Mouse (Mus musculus): ENCODE data around the gene Cisd3.
"Not testable (repeated sequence)": the region's sequence is repeated elsewhere in the genome, so short reads cannot be mapped to it uniquely, and the experiment has no call there.

Gene Cisd3

GRCm38 (mm10) chr11:97685613-97686321, at the start of gene Cisd3:
Gene Cisd3, plus strand, starts transcription at chr11:97685826.
- peak; percentile 82 to 88 for DNase-seq (ENCODE audit: low spot score in 2 of 2)

DNA sequence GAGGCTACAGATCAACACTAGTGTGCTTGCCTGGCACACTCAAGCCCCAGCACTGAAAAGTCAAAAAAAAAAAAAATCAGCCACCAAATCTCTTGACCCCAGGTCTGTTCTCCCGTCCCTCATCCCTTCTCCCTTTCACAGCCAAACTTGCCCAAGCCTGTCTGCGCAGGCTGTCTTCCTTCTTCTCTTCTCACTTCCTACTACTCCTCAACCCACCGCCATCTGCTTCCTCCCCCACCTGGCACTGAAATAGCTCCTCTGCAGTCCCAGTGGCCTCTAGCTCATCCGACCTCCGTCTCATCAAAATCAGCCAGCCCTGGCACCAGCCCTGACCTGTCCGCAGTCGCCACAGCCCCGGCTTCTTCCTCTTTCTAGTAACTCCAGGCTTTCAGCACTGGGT, 44.0 kb upstream of the Cisd3 start:
- DNase-seq (ENCODE audit: low spot score in 2 of 2), result peak; percentile 70 to 86

GRCm38 (mm10) chr11:97642746-97643145, 42.9 kb upstream of the Cisd3 start:
- DNase-seq (ENCODE audit: low spot score in 2 of 2), result no peak

DNA sequence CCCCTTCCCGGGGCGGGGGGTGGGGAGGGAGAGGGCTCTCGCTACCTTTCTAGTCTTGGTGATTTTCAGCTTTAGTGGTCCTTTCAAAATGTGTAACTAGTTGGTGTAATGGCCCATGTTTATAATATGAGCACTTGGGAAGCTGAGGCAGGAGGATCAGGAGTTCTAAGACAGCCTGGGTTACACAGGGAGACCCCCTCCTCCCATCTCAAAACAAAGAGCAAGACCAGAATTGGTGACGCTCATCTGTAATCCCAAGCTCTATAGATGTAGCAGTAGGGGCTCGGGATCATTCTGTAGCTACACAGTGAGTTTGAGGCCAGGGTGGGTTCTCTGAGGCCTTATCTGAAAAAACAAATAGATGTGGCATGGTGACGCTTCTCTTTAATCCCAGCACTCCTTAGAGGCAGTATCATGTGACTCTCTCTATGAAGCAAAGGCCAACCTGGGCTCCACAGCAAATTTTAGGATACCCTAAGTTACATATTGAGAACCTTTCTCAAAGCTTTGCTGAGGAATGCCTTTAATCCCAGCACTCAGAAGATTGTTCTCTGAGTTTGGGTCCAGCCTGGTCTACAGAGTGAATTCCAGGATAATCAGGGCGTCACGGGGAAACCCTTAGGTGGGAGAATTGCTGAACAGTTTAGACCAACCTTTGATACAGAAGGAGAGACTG, 42.1 kb upstream of the Cisd3 start:
- no peak for DNase-seq (ENCODE audit: low spot score in 2 of 2)

DNA sequence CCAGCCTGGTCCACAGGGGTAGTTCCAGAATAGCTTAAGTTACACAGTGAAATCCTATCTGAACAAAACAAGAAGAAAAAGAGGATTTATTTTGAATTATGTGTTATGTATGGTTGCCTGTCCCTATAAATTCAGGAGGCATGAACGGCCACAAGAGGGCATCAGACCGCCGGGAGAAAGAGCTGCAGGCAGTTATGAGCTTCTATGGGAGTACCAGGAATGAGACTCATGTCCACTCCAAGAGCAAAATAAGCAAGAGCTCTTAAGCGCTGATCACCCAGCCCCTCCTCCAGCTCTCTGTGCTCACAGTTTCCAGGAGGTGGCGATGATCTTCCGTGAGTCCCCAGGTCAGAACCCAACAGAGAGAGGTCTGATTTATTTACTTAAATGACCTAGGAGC, 40.8 kb upstream of the Cisd3 start:
- DNase-seq (ENCODE audit: low spot score in 2 of 2), result no peak

- DNase-seq (ENCODE audit: low spot score in 2 of 2), result not testable (repeated sequence)
These were observed 37.1 kb upstream of the Cisd3 start for GRCm38 (mm10) chr11:97648541-97648940.

DNA sequence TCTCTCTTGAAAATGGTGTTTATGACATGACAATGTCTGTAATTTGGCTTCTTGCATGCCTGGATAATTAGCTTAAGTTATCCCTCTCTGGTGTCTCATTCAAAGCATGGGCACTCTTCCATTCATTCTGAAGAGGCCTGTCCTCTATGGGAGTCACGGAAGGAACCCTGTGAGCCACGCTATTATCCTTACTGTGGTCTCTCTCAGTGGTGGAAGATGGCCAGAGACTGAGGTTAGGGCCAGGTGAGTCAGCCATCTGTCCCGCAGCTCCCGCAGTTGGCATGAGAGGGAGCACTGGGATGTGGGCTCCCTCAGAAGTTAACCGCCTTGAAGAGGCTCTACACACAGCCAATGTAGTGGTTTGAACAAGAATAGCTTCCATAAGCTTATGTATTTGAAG, 35.3 kb upstream of the Cisd3 start:
- DNase-seq (ENCODE audit: low spot score in 2 of 2), result no peak

- DNase-seq (ENCODE audit: low spot score in 2 of 2), result not testable (repeated sequence)
These were observed 32.2 kb upstream of the Cisd3 start for GRCm38 (mm10) chr11:97653376-97653775.

DNA sequence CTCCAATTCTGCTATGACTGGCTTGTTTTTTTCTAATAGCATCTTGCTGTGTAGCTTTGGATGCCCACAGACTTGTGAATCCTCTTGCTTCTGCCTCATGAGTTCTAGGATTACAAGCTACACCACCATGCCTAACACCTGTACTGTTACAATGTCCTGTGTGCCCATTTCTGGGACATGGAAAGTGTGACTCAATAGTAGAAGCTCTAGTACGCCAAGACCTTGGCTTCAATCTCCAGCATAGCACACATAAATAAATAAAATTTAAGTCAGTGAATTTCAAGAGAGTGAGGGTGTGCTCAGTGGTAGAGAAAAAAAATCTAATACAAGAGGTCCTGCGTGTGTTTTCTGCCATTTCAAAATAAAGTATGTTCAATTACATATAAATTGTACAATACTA, 31.4 kb upstream of the Cisd3 start:
- no peak for DNase-seq (ENCODE audit: low spot score in 2 of 2)

DNA sequence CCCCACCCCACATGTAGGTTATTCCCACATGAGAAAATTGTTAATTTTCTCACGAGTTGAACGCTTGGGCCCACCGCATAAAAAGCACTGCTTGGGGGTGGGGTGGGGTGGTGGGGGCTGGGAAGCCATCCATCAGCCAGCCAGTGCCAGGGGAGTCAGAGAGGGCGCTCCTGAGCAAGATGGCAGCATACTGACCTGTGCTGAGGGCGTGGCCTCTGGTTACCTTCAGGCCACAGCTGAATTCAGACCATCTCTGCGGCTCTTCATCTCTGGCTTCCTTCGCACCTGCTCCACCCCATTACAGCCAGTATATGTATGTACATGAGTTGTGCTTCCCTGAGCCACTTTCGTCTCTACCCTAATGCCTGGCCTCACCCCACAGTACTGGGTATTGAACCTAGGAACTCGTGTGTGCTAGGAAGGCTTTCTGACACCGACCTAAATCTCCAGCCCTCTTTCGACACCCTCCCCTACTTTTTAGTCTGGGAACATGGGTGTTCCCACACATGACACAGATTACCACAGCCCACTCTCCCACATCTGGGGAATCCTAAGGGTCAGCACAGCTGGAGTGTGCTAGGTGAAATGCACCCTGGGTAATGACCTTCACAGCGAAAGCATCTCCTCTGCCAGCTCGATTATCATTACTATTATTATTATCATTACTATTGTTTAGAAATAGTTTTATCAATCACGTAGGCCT, 29.2 kb upstream of the Cisd3 start:
- no peak for DNase-seq (ENCODE audit: low spot score in 2 of 2)

DNA sequence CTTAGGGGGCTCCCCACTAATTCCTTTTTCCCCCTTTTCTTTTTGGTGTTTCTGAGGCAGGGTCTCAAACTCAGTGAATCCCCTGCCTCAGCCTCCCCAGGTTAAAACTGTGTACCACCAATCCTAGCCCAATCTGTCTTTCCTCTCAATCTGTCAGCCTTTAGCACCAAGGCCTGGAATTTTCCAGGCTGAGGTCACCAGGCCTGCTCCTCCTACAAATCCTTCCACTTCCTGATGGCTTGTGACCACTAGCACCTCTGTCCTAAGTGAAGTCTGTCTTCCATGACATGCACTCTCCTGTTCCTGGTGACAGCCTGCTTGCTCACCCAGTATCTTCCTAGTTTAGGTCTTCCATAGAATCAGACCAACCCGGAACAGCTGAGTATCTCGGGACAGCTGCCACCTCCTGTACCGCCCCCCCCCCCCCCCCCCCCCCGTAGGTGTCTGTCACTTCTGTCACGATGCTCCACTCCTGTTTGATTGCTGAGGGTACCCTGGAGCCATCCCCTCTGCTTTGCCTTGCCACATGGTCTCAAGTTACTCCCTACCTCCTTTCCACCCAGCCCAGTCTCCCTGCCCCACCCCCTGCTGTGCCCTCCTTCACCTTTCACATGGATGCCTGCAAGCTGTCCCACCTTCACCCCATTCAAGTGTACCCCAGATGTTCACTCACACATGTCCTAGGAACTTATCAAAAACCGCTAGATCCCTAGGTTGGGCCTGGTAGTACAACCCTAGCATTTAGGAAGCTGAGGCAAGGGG, 28.3 kb upstream of the Cisd3 start:
- DNase-seq (ENCODE audit: low spot score in 2 of 2), result no peak

DNA sequence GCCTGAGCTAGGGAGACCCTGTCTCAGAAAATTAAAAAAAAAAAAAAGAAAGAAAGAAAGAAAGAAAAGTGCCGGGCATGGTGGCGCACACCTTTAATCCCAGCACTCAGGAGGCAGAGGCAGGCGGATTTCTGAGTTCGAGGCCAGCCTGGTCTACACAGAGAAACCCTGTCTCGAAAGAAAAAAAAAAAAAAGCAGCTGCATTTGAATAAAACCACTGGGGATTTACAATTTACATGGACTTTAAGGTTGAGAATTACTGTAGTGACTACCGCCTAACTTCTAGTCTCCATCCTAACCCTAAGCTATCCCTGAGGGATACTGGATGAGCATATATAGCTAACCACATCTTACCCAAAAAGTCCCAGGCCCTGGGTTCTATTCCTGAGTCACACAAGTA, 27.7 kb upstream of the Cisd3 start:
- not testable (repeated sequence) for DNase-seq (ENCODE audit: low spot score in 2 of 2)

DNA sequence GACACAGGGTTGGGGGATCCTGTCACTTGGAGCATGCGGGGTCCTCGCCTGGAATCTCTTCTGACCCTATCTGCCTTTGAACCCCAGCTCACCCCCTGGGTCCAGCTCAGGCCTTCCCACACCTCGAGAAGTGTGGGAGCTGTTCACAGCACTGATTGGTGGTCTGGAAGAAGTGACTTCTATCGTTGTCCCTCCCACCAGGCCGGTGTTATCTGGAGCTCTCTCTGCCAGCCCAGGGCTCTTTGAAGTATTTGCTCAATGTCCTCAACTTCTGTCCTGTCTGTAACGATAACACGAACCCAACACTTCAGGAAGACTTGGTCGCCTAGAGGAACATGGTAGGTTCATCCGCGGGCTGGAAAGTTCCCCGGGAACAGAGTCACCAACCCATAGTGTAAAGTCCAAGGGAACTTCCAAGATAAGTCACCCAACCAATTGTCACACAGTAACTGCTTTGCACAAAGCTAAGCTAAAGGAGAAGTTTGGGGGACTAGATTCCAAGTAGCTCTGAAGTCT, 26.8 kb upstream of the Cisd3 start:
- DNase-seq (ENCODE audit: low spot score in 2 of 2), result no peak

GRCm38 (mm10) chr11:97659267-97659989, 26.2 kb upstream of the Cisd3 start:
- DNase-seq (ENCODE audit: low spot score in 2 of 2), result no peak

DNA sequence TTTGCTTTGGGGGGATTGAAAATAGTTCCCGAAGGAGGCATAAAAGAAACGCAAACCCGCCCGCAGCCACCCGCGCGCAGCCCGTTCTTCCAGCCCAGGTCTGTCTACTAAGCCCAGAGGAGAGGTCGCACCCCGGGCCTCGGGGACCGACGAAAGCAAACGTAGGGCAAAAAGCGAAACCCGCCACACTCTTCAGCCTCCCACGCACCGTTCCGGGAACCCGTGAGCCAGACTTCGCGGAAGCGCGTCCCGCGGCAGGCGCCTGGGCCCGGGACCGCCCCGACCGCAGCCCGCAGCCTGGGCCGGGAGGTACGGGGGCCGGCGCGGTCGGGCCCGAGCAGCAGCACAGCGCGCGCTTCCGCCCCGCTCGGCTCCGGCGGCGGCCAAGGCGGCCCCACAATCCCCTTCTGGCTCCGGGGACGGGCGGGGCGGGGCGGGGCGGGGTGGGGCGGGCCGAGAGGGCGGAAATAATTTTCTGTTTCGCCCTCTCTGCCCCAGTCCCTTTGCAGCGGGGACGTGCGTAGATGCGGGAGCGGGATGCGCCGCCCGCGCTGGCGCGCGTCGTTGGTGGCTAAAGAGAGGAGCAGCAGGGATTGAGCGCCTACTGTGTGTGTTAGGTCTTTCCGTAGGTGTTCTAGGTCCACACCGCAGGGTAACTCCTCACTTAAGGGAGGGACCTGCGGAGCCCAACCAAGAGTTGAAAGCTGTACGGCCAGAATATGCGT, 25.5 kb upstream of the Cisd3 start:
- DNase-seq (ENCODE audit: low spot score in 2 of 2), result peak; percentile 59 to 78

DNA sequence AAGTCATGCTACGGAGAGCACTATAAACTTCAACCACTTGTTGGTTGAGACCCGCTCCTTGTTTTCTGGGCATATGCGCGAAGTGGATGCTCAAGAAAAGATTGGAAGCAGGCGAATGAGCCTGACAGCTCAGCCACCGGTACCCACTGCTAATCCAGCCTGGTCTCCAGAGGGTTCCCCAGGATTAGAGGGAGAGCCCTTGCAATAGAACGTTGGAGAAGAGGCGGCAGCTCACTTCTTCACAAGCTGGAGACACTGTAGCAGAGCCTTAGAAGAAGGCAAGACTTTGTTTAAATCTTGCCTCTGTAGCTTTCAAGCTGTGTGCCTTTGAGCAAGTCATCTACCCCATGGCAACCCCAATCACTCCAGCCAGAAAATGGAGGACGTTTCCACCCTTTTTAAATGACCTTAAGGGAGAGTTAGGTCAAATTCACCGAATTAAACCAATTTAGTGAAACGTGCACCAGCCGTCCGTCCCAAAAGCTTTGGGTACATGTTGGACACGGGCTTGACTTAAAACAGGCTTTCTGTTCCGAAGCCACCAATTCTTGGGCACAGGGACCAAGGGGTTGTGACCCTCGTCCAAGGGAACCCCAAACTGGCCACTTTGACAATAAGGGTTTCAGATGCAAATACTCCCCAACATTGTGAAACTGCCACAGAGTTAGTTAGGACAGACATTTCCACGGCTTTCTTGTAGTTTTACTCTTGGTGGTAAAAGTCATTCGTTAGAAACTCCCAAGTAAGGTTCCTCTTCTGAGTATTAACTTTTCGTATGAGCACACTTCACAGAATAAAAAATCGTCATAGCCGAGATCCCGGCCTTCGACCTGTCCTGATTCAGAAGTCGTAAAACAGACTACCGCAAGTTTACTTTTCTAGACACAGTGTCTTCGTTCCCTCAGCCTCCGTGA, 24.6 kb upstream of the Cisd3 start:
- no peak for DNase-seq (ENCODE audit: low spot score in 2 of 2)

DNA sequence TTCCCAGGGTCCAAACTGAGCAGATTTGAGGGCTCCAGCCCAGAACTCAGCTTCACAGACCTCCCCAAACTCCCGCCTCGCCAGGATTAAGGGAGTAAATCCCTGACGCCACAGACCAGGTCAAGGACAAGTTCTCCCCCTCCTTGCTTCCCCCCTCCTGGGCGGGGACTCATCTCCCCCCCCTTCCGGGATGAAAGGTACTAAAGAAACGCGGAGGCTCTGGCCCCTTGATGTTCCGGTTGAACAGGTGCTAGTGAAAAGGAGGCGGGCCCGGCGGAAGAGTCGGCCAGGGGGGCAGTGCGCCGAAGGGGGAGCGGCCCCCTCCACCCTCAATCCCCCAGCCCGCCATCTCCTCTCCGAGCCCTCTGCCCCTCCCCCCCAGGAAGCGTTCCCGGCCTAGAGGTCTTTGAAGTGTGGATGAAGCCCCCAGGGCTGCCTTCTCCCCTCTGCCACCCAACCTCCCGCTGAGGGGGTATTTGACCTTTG, 23.9 kb upstream of the Cisd3 start:
- no peak for DNase-seq (ENCODE audit: low spot score in 2 of 2)

DNA sequence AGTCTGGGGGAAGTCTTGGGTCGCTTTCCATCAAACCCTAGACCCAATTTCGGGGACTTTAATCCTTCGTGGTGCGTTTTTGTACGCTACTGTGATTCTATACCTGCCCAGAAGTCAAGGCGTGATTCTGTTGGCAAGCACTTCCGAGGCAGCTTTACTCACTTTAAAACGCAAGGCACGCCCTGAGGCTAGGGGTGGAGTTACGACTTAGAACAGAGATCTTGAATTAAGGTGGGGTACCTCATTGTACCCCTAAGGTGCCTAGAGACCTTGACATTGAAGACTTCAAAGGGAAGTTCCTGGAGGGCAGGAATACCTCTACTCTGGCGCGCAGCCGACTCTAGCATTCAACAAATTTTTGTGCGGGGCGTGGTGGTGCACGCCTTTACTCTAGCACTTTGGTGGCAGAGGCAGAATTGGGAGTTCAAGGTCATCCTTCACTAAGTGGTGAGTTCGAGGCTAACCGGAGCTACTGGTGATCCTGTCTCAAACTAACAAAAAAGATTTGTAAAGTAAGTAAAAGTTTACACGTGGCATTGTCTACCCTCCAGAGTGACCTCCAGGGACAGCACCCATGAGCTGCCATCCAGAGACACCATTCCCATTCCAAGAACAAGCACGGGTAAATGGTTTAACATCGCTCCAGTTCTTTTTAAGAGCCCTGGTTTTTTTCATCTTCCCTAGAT, 23.3 kb upstream of the Cisd3 start:
- DNase-seq (ENCODE audit: low spot score in 2 of 2), result no peak
